Mouse (Mus musculus) hindbrain, embryonic 12.5 days (tissue): ENCODE data around the gene Msrb2. TPM values are rescaled to one million over a fixed set of nuclear protein-coding genes. Genes with fewer than 3 reads are reported as not detected.

Experiments used
- ATAC-seq: fragments of 200-750 bp; cut with Nextera tagmentation; 2 replicates; pipeline ENCODE4 v1.8.0; 2017; ENCODE audit warnings: moderate TSS enrichment; ENCODE audit not compliant: low FRiP score
- H3K27ac ChIP-seq: fragments of 300-500 bp; sonication (generic); 2 replicates; pipeline ENCODE4 v1.5.1; 2016; ENCODE audit warnings: mild to moderate bottlenecking
- H3K27me3 ChIP-seq: fragments of 300-500 bp; sonication (generic); 2 replicates; pipeline ENCODE4 v1.6.1; 2016; ENCODE audit warnings: mild to moderate bottlenecking
- H3K36me3 ChIP-seq: fragments of 300-500 bp; sonication (generic); 2 replicates; pipeline ENCODE4 v1.6.1; 2016; ENCODE audit warnings: mild to moderate bottlenecking
- H3K4me1 ChIP-seq: fragments of 300-500 bp; sonication (generic); 2 replicates; pipeline ENCODE4 v1.6.1; 2016
- H3K4me2 ChIP-seq: fragments of 300-500 bp; sonication (generic); replicated peaks from 2 replicates; pipeline ENCODE4 v1.6.1; 2016; ENCODE audit warnings: mild to moderate bottlenecking
- H3K4me3 ChIP-seq: fragments of 300-500 bp; sonication (generic); 2 replicates; pipeline ENCODE4 v1.5.1; 2016; ENCODE audit warnings: mild to moderate bottlenecking
- H3K9ac ChIP-seq: fragments of 300-500 bp; sonication (generic); 2 replicates; pipeline ENCODE4 v1.6.1; 2016; ENCODE audit warnings: mild to moderate bottlenecking, moderate library complexity
- H3K9me3 ChIP-seq: fragments of 300-500 bp; sonication (generic); replicated peaks from 2 replicates; pipeline ENCODE4 v1.6.1; 2016; ENCODE audit warnings: mild to moderate bottlenecking
- WGBS: fragments of 180-500 bp; shearing (Covaris S2); methylation state at CpG from one replicate; pipeline ENCODE4 v1.1.7; 2016; 5-methylcytosine and 5-hydroxymethylcytosine counted together
- polyA plus RNA-seq: library from polyadenylated mRNA; unstranded; fragments of >200 nt; fragmentation: Nextera tagmentation; extraction: Ambion mirVana; gene quantifications from 2 replicates; pipeline ENCODE4 v1.2.1, GENCODE M21; 2016

Gene Msrb2
- polyA plus RNA-seq, 1 experiment from 2014 or later = 15.6 TPM

GRCm38 (mm10) chr2:19362880-19363279, 8.4 kb upstream of the Msrb2 start:
- 90% methylated on average over 1 of the region's 1 CpGs for WGBS
- no peaks in the 10 kb centered on the region for H3K36me3 ChIP-seq
- no peak for ATAC-seq
- H3K27me3 ChIP-seq = no peaks in the 10 kb centered on the region
- no peak overlapping the region for H3K9ac ChIP-seq
- no peak overlapping the region for H3K4me2 ChIP-seq
- no peak overlapping the region for H3K4me3 ChIP-seq
- H3K27ac ChIP-seq = no peak overlapping the region
- H3K4me1 ChIP-seq = no peaks in the 10 kb centered on the region
- H3K9me3 ChIP-seq = no peaks in the 10 kb centered on the region

GRCm38 (mm10) chr2:19366426-19366825, 4.8 kb upstream of the Msrb2 start:
- ATAC-seq = no peak

GRCm38 (mm10) chr2:19367114-19367513, 4.1 kb upstream of the Msrb2 start:
- no peak for ATAC-seq

More at GRCm38 (mm10) chr2:19366426-19366825, 4.8 kb upstream of the Msrb2 start:
- no peak overlapping the region for H3K4me2 ChIP-seq
- no peak overlapping the region for H3K27ac ChIP-seq
- no peaks in the 10 kb centered on the region for H3K4me1 ChIP-seq
- no peak overlapping the region for H3K4me3 ChIP-seq
- H3K9ac ChIP-seq = no peak overlapping the region
- H3K36me3 ChIP-seq = no peaks in the 10 kb centered on the region
- H3K27me3 ChIP-seq = no peaks in the 10 kb centered on the region
- 25% methylated on average over 3 of the region's 3 CpGs for WGBS
- no peaks in the 10 kb centered on the region for H3K9me3 ChIP-seq

GRCm38 (mm10) chr2:19373695-19374094, 2.5 kb downstream of the Msrb2 start:
- H3K9me3 ChIP-seq = no peaks in the 10 kb centered on the region

More at GRCm38 (mm10) chr2:19367114-19367513, 4.1 kb upstream of the Msrb2 start:
- no peak overlapping the region for H3K4me2 ChIP-seq
- H3K4me1 ChIP-seq = no peaks in the 10 kb centered on the region
- no peaks in the 10 kb centered on the region for H3K9me3 ChIP-seq
- 78% methylated on average over 11 of the region's 11 CpGs for WGBS
- H3K27ac ChIP-seq = no peak overlapping the region
- H3K27me3 ChIP-seq = no peaks in the 10 kb centered on the region
- H3K36me3 ChIP-seq = no peaks in the 10 kb centered on the region
- H3K9ac ChIP-seq = no peak overlapping the region
- no peak overlapping the region for H3K4me3 ChIP-seq

GRCm38 (mm10) chr2:19380446-19380950, 9.3 kb downstream of the Msrb2 start:
- H3K4me2 ChIP-seq = no peak overlapping the region
- no peak overlapping the region for H3K27ac ChIP-seq
- no peaks in the 10 kb centered on the region for H3K36me3 ChIP-seq
- 37% methylated on average over 2 of the region's 2 CpGs for WGBS
- H3K4me3 ChIP-seq = no peak overlapping the region
- no peaks in the 10 kb centered on the region for H3K27me3 ChIP-seq
- no peak for ATAC-seq
- peaks cover 5% of the 10 kb centered on the region; the same call in 1 of the 2 replicates for H3K4me1 ChIP-seq
- no peak overlapping the region for H3K9ac ChIP-seq
- H3K9me3 ChIP-seq = no peaks in the 10 kb centered on the region

More at GRCm38 (mm10) chr2:19373695-19374094, 2.5 kb downstream of the Msrb2 start:
- H3K4me2 ChIP-seq = no peak overlapping the region
- no peak for ATAC-seq
- no peak overlapping the region for H3K9ac ChIP-seq
- WGBS = 91% methylated on average over 7 of the region's 7 CpGs
- no peak overlapping the region for H3K4me3 ChIP-seq
- no peaks in the 10 kb centered on the region for H3K36me3 ChIP-seq
- H3K27ac ChIP-seq = no peak overlapping the region
- no peaks in the 10 kb centered on the region for H3K4me1 ChIP-seq
- no peaks in the 10 kb centered on the region for H3K27me3 ChIP-seq

GRCm38 (mm10) chr2:19380986-19381385, 9.7 kb downstream of the Msrb2 start:
- Histone ChIP-seq H3K36me3 (no peaks in the 10 kb centered on the region), H3K9me3 (no peaks in the 10 kb centered on the region), H3K4me1 (peaks cover 5% of the 10 kb centered on the region; the same call in 1 of the 2 replicates), H3K27me3 (no peaks in the 10 kb centered on the region), H3K27ac (no peak overlapping the region), H3K4me3 (no peak overlapping the region), H3K9ac (no peak overlapping the region), H3K4me2 (no peak overlapping the region)
- WGBS = 5% methylated on average over 2 of the region's 2 CpGs
- ATAC-seq = no peak

GRCm38 (mm10) chr2:19382206-19382605, 11.0 kb downstream of the Msrb2 start:
- Histone ChIP-seq H3K36me3 (no peaks in the 10 kb centered on the region), H3K4me1 (peaks cover 5% of the 10 kb centered on the region; the same call in 1 of the 2 replicates), H3K9me3 (no peaks in the 10 kb centered on the region), H3K27ac (no peak overlapping the region), H3K4me2 (no peak overlapping the region), H3K4me3 (no peak overlapping the region), H3K9ac (no peak overlapping the region), H3K27me3 (no peaks in the 10 kb centered on the region)
- no peak; the same call in 1 of the 2 replicates for ATAC-seq
- WGBS = 73% methylated on average over 1 of the region's 1 CpGs

- ATAC-seq = no peak
- Histone ChIP-seq H3K27me3 (no peaks in the 10 kb centered on the region), H3K9me3 (no peaks in the 10 kb centered on the region), H3K36me3 (no peaks in the 10 kb centered on the region), H3K27ac (no peak overlapping the region), H3K4me3 (no peak overlapping the region), H3K4me1 (peaks cover 5% of the 10 kb centered on the region; the same call in 1 of the 2 replicates), H3K9ac (no peak overlapping the region), H3K4me2 (no peak overlapping the region)
- WGBS = 62% methylated on average over 4 of the region's 4 CpGs
Observed at GRCm38 (mm10) chr2:19383006-19383405, 11.8 kb downstream of the Msrb2 start.

- no peak for ATAC-seq
Observed at GRCm38 (mm10) chr2:19385772-19386171, 14.5 kb downstream of the Msrb2 start.

GRCm38 (mm10) chr2:19388329-19389103, 17.3 kb downstream of the Msrb2 start:
- Histone ChIP-seq H3K9me3 (no peaks in the 10 kb centered on the region), H3K4me1 (no peaks in the 10 kb centered on the region; the same call in 1 of the 2 replicates), H3K36me3 (no peaks in the 10 kb centered on the region), H3K9ac (no peak overlapping the region), H3K4me2 (no peak overlapping the region), H3K27me3 (no peaks in the 10 kb centered on the region), H3K27ac (no peak overlapping the region), H3K4me3 (no peak overlapping the region)
- 91% methylated on average over 12 of the region's 12 CpGs for WGBS
- no peak for ATAC-seq

More at GRCm38 (mm10) chr2:19385772-19386171, 14.5 kb downstream of the Msrb2 start:
- H3K36me3 ChIP-seq = no peaks in the 10 kb centered on the region
- no peaks in the 10 kb centered on the region for H3K9me3 ChIP-seq
- peaks cover 3% of the 10 kb centered on the region; the same call in 1 of the 2 replicates for H3K4me1 ChIP-seq
- WGBS = 87% methylated on average over 5 of the region's 5 CpGs
- H3K4me2 ChIP-seq = no peak overlapping the region
- H3K27me3 ChIP-seq = no peaks in the 10 kb centered on the region
- no peak overlapping the region for H3K4me3 ChIP-seq
- no peak overlapping the region for H3K27ac ChIP-seq
- H3K9ac ChIP-seq = no peak overlapping the region

- no peak overlapping the region for H3K9ac ChIP-seq
- H3K9me3 ChIP-seq = no peaks in the 10 kb centered on the region
- H3K27me3 ChIP-seq = no peaks in the 10 kb centered on the region
- no peak overlapping the region for H3K27ac ChIP-seq
- 46% methylated on average over 7 of the region's 7 CpGs for WGBS
- no peak for ATAC-seq
- no peaks in the 10 kb centered on the region for H3K36me3 ChIP-seq
- H3K4me1 ChIP-seq = no peaks in the 10 kb centered on the region; the same call in 1 of the 2 replicates
- no peak overlapping the region for H3K4me2 ChIP-seq
- no peak overlapping the region for H3K4me3 ChIP-seq
Observed at GRCm38 (mm10) chr2:19390411-19391143, 19.3 kb downstream of the Msrb2 start.

- WGBS = 95% methylated on average over 3 of the region's 3 CpGs
Observed at GRCm38 (mm10) chr2:19391649-19392048, 20.4 kb downstream of the Msrb2 start.

More at GRCm38 (mm10) chr2:19391649-19392048, 20.4 kb downstream of the Msrb2 start:
- Histone ChIP-seq H3K9me3 (no peaks in the 10 kb centered on the region), H3K4me3 (no peak overlapping the region), H3K27ac (no peak overlapping the region), H3K36me3 (no peaks in the 10 kb centered on the region), H3K4me1 (no peaks in the 10 kb centered on the region; the same call in 1 of the 2 replicates), H3K4me2 (no peak overlapping the region), H3K9ac (no peak overlapping the region), H3K27me3 (no peaks in the 10 kb centered on the region)
- ATAC-seq = no peak
